ENCODE assay signal across 8 mouse cellular contexts in genomic region chr17:31057891-31058744, GRCm38 (mm10). TPM values are rescaled to one million over a fixed set of nuclear protein-coding genes. Genes with fewer than 3 reads are reported as not detected.
A peak's percentile ranks its signal among the peaks of the same experiment; 100 is the strongest.
DNase-seq lines count a peak whose midpoint lies in the region; ATAC-seq and TF ChIP-seq lines count a peak whose summit lies in the region.

No protein-coding gene starts in this region.

- no peak for DNase-seq in heart, adult 8-10 months (ENCODE audit: low spot score)
- DNase-seq in embryonic facial prominence, embryonic 11.5 days (ENCODE audit: low spot score) = no peak
- no peak for DNase-seq in intestine, embryonic 14.5 days (ENCODE audit: low spot score)
- no peak for DNase-seq in kidney, postnatal 25 days

- H3K4me3 ChIP-seq in heart, embryonic 12.5 days = peak overlapping the region; percentile 63
- H3K4me3 ChIP-seq in E14TG2a.4 (replicated peaks; ENCODE audit: low read length) = peak overlapping the region; percentile 90
- peak overlapping the region; percentile 47 for H3K4me3 ChIP-seq in embryonic facial prominence, embryonic 11.5 days (ENCODE audit: low read depth, low read length)
- peak overlapping the region; percentile 48 for H3K4me3 ChIP-seq in intestine, embryonic 14.5 days (ENCODE audit: low read depth, low read length)
- peak overlapping the region; percentile 72 for H3K4me3 ChIP-seq in small intestine, adult 2 months (ENCODE audit: low read depth, low read length)

- peaks cover 35% of the 10 kb centered on the region for H3K4me1 ChIP-seq in heart, embryonic 12.5 days (replicated peaks)
- peaks cover 63% of the 10 kb centered on the region for H3K4me1 ChIP-seq in E14TG2a.4 (replicated peaks; ENCODE audit: low read depth, low read length)
- peaks cover 6% of the 10 kb centered on the region for H3K4me1 ChIP-seq in embryonic facial prominence, embryonic 11.5 days (ENCODE audit: control insufficient read depth, insufficient read depth, low read length)
- peaks cover 12% of the 10 kb centered on the region for H3K4me1 ChIP-seq in intestine, embryonic 14.5 days (replicated peaks; ENCODE audit: control insufficient read depth, insufficient read depth, low read length)
- peaks cover 4% of the 10 kb centered on the region; the same call in 1 of the 2 replicates for H3K4me1 ChIP-seq in small intestine, adult 2 months (ENCODE audit: control insufficient read depth, insufficient read depth, insufficient read length, low read length)

- WGBS in heart, embryonic 12.5 days = 2% methylated on average over 31 of the region's 31 CpGs
- WGBS in embryonic facial prominence, embryonic 11.5 days = under 1% methylated on average over 31 of the region's 31 CpGs
- 3% methylated on average over 28 of the region's 31 CpGs for WGBS in intestine, embryonic 14.5 days
- WGBS in small intestine, adult 2 months = 3% methylated on average over 31 of the region's 31 CpGs

- no peaks in the 10 kb centered on the region for H3K36me3 ChIP-seq in heart, embryonic 12.5 days
- H3K36me3 ChIP-seq in E14TG2a.4 (ENCODE audit: insufficient read depth, low read length) = no peaks in the 10 kb centered on the region
- no peaks in the 10 kb centered on the region for H3K36me3 ChIP-seq in embryonic facial prominence, embryonic 11.5 days (replicated peaks; ENCODE audit: control insufficient read depth, insufficient read depth, low read depth, low read length)
- H3K36me3 ChIP-seq in intestine, embryonic 14.5 days (ENCODE audit: control insufficient read depth, insufficient read depth, low read length) = no peaks in the 10 kb centered on the region
- H3K36me3 ChIP-seq in small intestine, adult 2 months (ENCODE audit: control insufficient read depth, insufficient read depth, low read length) = no peaks in the 10 kb centered on the region

- H3K27ac ChIP-seq in heart, embryonic 12.5 days (ENCODE audit: poor library complexity, severe bottlenecking) = no peak overlapping the region
- H3K27ac ChIP-seq in embryonic facial prominence, embryonic 11.5 days (replicated peaks; ENCODE audit: low read depth, low read length) = no peak overlapping the region
- H3K27ac ChIP-seq in intestine, embryonic 14.5 days (ENCODE audit: low read depth) = no peak overlapping the region
- peak overlapping the region; percentile 47 for H3K27ac ChIP-seq in small intestine, adult 2 months (ENCODE audit: insufficient read depth, low read depth, low read length)

- H3K9ac ChIP-seq in heart, embryonic 12.5 days = peak overlapping the region; percentile 68
- H3K9ac ChIP-seq in embryonic facial prominence, embryonic 11.5 days (replicated peaks; ENCODE audit: low read length) = peak overlapping the region; percentile 50
- peak overlapping the region; percentile 32 for H3K9ac ChIP-seq in intestine, embryonic 14.5 days (ENCODE audit: low read length)

- TF ChIP-seq POLR2A in small intestine, adult 2 months (IDR thresholded peaks at IDR 0.05; ENCODE audit: low read depth, low read length) = no peak

- H3K9me3 ChIP-seq in heart, embryonic 12.5 days (replicated peaks) = peaks cover 6% of the 10 kb centered on the region
- H3K9me3 ChIP-seq in E14TG2a.4 (ENCODE audit: low read length) = peaks cover 8% of the 10 kb centered on the region
- H3K9me3 ChIP-seq in embryonic facial prominence, embryonic 11.5 days (replicated peaks; ENCODE audit: control insufficient read depth, low read length) = peaks cover 4% of the 10 kb centered on the region; the same call in 1 of the 2 replicates
- 0 out of 2 replicates have a peak, but pooled peaks cover 3% of the 10 kb centered on the region for H3K9me3 ChIP-seq in intestine, embryonic 14.5 days (ENCODE audit: control insufficient read depth, low read length)

- ATAC-seq in heart, embryonic 12.5 days (ENCODE audit: insufficient number of reproducible peaks, low FRiP score) = peak; percentile 30; the same call in 1 of the 2 replicates
- peak; percentile 49 for ATAC-seq in embryonic facial prominence, embryonic 11.5 days (replicated peaks; ENCODE audit: insufficient number of reproducible peaks, low FRiP score, low TSS enrichment, low read depth)
- 0 out of 2 replicates have a peak, but pooled peaks have one; percentile 21 for ATAC-seq in intestine, embryonic 14.5 days (replicated peaks; ENCODE audit: low FRiP score, low TSS enrichment, low read depth)
- peak; percentile 65 for ATAC-seq in megakaryocyte, adult 5-6 weeks (ENCODE audit: poor library complexity, severe bottlenecking)

- peak overlapping the region; percentile 97 for H3K4me2 ChIP-seq in heart, embryonic 12.5 days
- H3K4me2 ChIP-seq in embryonic facial prominence, embryonic 11.5 days (ENCODE audit: low read depth, low read length) = peak overlapping the region; percentile 95
- H3K4me2 ChIP-seq in intestine, embryonic 14.5 days (ENCODE audit: low read length) = peak overlapping the region; percentile 79

- no peak for TF ChIP-seq CTCF in E14TG2a.4 (conservative IDR thresholded peaks at IDR 0.05; ENCODE audit: low read length)
- TF ChIP-seq CTCF in small intestine, adult 2 months (IDR thresholded peaks at IDR 0.05; ENCODE audit: extremely low read depth, insufficient read length, insufficient replicate concordance, low read depth, low read length) = no peak

- peaks cover 25% of the 10 kb centered on the region for H3K27me3 ChIP-seq in heart, embryonic 12.5 days (replicated peaks)
- peaks cover 29% of the 10 kb centered on the region for H3K27me3 ChIP-seq in E14TG2a.4 (ENCODE audit: insufficient read depth, low read length)
- peaks cover 6% of the 10 kb centered on the region for H3K27me3 ChIP-seq in embryonic facial prominence, embryonic 11.5 days (ENCODE audit: control insufficient read depth, insufficient read depth, low read length)
- peaks cover 31% of the 10 kb centered on the region for H3K27me3 ChIP-seq in intestine, embryonic 14.5 days (replicated peaks; ENCODE audit: control insufficient read depth, insufficient read depth, low read length)
- peaks cover 12% of the 10 kb centered on the region for H3K27me3 ChIP-seq in small intestine, adult 2 months (ENCODE audit: control insufficient read depth, insufficient read depth, low read length)

RNA-seq across cellular contexts. Expression of gene Abcg1, which starts 0.6 kb away (rescaled TPM):
- polyA plus RNA-seq in heart, embryonic 12.5 days (2016; fragmentation: Nextera tagmentation; extraction: Ambion mirVana) = 5.5 and 6.6 TPM in 2 replicates
- 1 to 10 TPM; 3.7 to 6.9 (median 6.5) TPM for total RNA-seq in heart, adult 8-10 months (2022)
- 11.7 and 13.9 TPM in 2 replicates for polyA plus RNA-seq in embryonic facial prominence, embryonic 11.5 days (2014; fragmentation: Nextera tagmentation; extraction: Ambion mirVana)
- 5.0 and 5.1 TPM in 2 replicates for polyA plus RNA-seq in intestine, embryonic 14.5 days (2014; fragmentation: Nextera tagmentation; extraction: Ambion mirVana)
- total RNA-seq in megakaryocyte, adult 5-6 weeks (2015) = 13.2 and 20.1 TPM in 2 replicates
- 19.2 and 23.7 TPM in 2 replicates for total RNA-seq in megakaryocyte, adult 5-6 weeks (2017)
- 1.6 and 2.5 TPM in 2 replicates for polyA plus RNA-seq in small intestine, adult 2 months (2012; rRNA removed)
